Mouse (Mus musculus) heart, embryonic 13.5 days (tissue): ENCODE results near the gene Stx2. TPM values are rescaled to one million over a fixed set of nuclear protein-coding genes. Genes with fewer than 3 reads are reported as not detected.

Experiments
- ATAC-seq: fragments of 200-750 bp; cut with Nextera tagmentation; 2 replicates; pipeline ENCODE4 v1.8.0; 2017; ENCODE audit warnings: moderate TSS enrichment; ENCODE audit not compliant: insufficient number of reproducible peaks, low FRiP score, low TSS enrichment; ENCODE audit errors: extremely low read depth
- H3K27ac ChIP-seq: fragments of 300-500 bp; sonication (generic); replicated peaks from 2 replicates; pipeline ENCODE4 v1.5.1; 2015; ENCODE audit warnings: moderate library complexity, mild to moderate bottlenecking, inconsistent platforms
- H3K27me3 ChIP-seq: fragments of 300-500 bp; sonication (generic); replicated peaks from 2 replicates; pipeline ENCODE4 v1.6.1; 2015; ENCODE audit warnings: mild to moderate bottlenecking, inconsistent platforms
- H3K36me3 ChIP-seq: fragments of 300-500 bp; sonication (generic); 2 replicates; pipeline ENCODE4 v1.6.1; 2015; ENCODE audit warnings: mild to moderate bottlenecking, inconsistent platforms
- H3K4me1 ChIP-seq: fragments of 300-500 bp; sonication (generic); 2 replicates; pipeline ENCODE4 v1.6.1; 2015; ENCODE audit warnings: inconsistent platforms
- H3K4me2 ChIP-seq: fragments of 300-500 bp; sonication (generic); 2 replicates; pipeline ENCODE4 v1.6.1; 2015; ENCODE audit warnings: inconsistent platforms, mild to moderate bottlenecking, moderate library complexity
- H3K4me3 ChIP-seq: fragments of 300-500 bp; sonication (generic); 2 replicates; pipeline ENCODE4 v1.5.1; 2015; ENCODE audit warnings: moderate library complexity, mild to moderate bottlenecking, inconsistent platforms
- H3K9ac ChIP-seq: fragments of 300-500 bp; sonication (generic); 2 replicates; pipeline ENCODE4 v1.6.1; 2015; ENCODE audit warnings: inconsistent platforms, mild to moderate bottlenecking, moderate library complexity
- H3K9me3 ChIP-seq: fragments of 300-500 bp; sonication (generic); 2 replicates; pipeline ENCODE4 v1.6.1; 2016; ENCODE audit warnings: inconsistent platforms
- WGBS: fragments of 180-500 bp; shearing (Covaris S2); methylation state at CpG from one replicate; pipeline ENCODE4 v1.1.7; 2015; ENCODE audit warnings: mixed read lengths; 5-methylcytosine and 5-hydroxymethylcytosine counted together
- polyA plus RNA-seq: library from polyadenylated mRNA; unstranded; fragments of >200 nt; fragmentation: Nextera tagmentation; extraction: Ambion mirVana; gene quantifications from 2 replicates; pipeline ENCODE4 v1.2.1, GENCODE M21; 2015

Gene Stx2
- polyA plus RNA-seq, 1 experiment from 2014 or later = 17.3 TPM

DNA sequence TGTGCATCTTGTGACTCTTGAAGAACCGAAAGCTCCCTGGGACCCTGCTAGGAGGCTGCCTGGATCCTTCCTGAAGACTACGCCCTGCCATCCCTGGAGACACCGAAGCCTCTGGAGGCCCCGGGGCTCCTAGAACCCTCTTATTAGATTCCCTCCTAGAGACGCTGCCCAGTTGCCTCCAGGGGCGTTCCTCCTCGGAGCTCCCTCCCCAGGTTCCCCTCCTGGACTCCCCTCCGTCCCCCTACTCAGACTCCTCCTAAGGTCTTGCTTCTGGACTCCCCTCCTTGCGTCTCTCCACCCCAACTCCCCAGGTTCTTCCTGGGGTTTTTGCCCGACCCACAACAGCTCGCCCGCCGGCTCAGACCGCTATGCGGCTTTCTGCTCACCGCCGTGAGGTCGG lies 366 bp downstream of the Stx2 start:
- Histone ChIP-seq H3K36me3 (peaks cover 9% of the 10 kb centered on the region), H3K9ac (peak overlapping the region; percentile 88), H3K4me2 (peak overlapping the region; percentile 87), H3K27me3 (no peaks in the 10 kb centered on the region), H3K9me3 (no peaks in the 10 kb centered on the region), H3K4me3 (peak overlapping the region; percentile 71), H3K27ac (peak overlapping the region; percentile 43), H3K4me1 (peaks cover 31% of the 10 kb centered on the region)
- WGBS = under 1% methylated on average over 18 of the region's 18 CpGs
- no peak for ATAC-seq

DNA sequence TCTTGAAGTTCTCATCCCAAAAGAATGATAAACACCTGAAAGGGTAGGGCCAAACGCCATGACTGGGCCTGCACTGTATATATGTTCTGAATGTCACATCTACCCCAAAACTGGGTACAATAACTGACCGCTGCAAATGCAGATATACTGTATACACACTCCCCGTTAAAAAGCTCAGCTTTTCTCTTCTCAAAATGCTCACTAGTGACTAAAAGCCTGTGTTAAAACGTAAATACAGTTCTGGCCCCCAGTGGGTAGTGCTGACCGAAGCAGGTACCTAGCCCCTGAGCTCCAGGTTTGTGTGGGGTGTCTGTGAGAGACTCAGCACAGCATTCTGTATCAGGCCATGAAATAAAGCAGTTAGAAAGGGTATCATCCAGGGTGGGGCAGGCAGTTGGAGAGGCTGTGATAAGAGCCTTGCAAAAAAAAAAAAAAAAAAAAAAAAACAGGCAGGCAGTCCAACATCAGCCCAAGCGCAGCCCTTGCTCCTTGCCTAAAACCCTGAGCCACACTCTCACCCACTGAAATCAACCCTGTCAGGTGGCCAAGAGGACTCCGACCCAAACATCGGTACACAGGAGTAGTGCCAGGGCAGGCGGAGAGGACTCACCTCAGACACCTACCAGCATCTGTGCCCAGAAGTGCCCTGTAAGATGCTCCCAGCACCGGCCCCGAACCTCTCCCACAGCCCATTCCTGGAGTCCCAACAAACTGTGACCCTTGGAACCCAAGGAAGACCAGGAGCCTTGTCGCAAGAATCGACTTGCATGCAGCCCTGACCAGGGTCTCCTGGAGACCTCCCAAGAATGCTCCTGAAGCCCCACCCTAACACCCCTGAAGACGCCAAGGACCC lies 1.0 kb downstream of the Stx2 start:
- WGBS = 43% methylated on average over 14 of the region's 14 CpGs
- no peak for ATAC-seq
- H3K4me3 ChIP-seq = peak overlapping the region; percentile 71
- H3K9ac ChIP-seq = peak overlapping the region; percentile 88
- no peaks in the 10 kb centered on the region for H3K9me3 ChIP-seq
- peaks cover 38% of the 10 kb centered on the region for H3K4me1 ChIP-seq
- peak overlapping the region; percentile 87 for H3K4me2 ChIP-seq
- peaks cover 9% of the 10 kb centered on the region for H3K36me3 ChIP-seq
- H3K27me3 ChIP-seq = no peaks in the 10 kb centered on the region
- H3K27ac ChIP-seq = peak overlapping the region; percentile 43

DNA sequence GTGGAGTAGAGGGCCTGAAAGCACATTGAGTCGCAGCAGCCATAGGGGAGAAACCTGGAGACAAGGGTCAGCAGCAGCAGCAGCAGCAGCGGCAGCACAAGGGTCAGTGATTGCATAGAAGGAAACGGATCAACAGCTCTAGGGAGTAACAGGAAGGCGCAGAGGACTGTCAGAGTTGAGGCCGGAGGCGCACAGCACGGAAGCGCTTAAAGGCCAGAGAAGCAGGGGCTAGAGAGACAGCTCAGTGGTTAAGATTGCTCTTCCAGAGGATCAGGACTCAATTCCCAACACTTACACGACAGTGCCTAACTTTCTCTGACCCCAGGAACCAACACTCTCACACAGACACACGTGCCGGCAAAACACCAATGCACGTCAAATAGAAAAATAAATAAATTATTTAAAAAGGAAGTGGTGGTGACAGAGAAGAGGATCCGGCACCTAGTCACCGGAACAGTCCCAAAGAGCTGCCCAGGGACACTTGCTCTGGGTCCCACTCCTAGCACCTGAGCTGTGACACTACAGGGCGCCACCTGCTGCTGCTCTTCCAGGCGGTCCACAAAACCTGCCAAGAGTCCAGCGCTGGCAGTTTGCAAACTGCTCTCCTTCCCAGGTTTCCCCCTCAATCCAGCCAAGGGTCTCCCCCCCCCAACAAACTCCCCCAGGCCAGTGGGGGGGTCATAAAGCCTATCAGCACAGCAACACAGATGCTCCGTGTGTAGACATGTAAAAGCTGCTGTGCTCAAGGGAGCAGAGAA lies 2.2 kb downstream of the Stx2 start:
- H3K9me3 ChIP-seq = no peaks in the 10 kb centered on the region
- H3K27me3 ChIP-seq = no peaks in the 10 kb centered on the region
- peaks cover 9% of the 10 kb centered on the region for H3K36me3 ChIP-seq
- H3K4me2 ChIP-seq = peak overlapping the region; percentile 87
- H3K9ac ChIP-seq = peak overlapping the region; percentile 59; the same call in 1 of the 2 replicates
- peak overlapping the region; percentile 46 for H3K27ac ChIP-seq
- 68% methylated on average over 18 of the region's 18 CpGs for WGBS
- H3K4me1 ChIP-seq = peaks cover 49% of the 10 kb centered on the region
- peak overlapping the region; percentile 71 for H3K4me3 ChIP-seq
- ATAC-seq = no peak

DNA sequence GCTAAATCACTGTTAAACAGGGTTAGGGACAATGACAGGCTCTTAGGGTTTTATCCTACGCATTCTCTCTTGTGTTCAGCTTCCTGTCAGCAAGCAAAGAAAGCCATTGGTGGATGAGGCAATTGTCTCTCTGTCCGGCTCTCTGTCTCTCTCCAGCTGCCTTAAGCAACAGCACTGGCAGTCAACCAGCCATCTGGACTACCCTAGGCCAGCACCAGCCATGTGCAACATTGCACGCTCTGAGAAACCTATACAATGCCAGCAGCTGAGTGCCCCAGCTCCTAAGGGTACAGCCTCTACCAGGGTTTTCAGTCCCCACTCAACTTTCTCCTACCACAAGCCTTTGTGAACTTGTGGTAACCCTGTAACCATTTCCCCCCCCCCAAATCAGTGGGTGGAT lies 3.0 kb downstream of the Stx2 start:
- peaks cover 57% of the 10 kb centered on the region for H3K4me1 ChIP-seq
- peaks cover 9% of the 10 kb centered on the region for H3K36me3 ChIP-seq
- WGBS = 83% methylated on average over 3 of the region's 3 CpGs
- no peaks in the 10 kb centered on the region for H3K27me3 ChIP-seq
- no peak overlapping the region for H3K4me3 ChIP-seq
- peak overlapping the region; percentile 31; the same call in 1 of the 2 replicates for H3K27ac ChIP-seq
- peak overlapping the region; percentile 87 for H3K4me2 ChIP-seq
- H3K9ac ChIP-seq = no peak overlapping the region
- no peaks in the 10 kb centered on the region for H3K9me3 ChIP-seq
- ATAC-seq = no peak

DNA sequence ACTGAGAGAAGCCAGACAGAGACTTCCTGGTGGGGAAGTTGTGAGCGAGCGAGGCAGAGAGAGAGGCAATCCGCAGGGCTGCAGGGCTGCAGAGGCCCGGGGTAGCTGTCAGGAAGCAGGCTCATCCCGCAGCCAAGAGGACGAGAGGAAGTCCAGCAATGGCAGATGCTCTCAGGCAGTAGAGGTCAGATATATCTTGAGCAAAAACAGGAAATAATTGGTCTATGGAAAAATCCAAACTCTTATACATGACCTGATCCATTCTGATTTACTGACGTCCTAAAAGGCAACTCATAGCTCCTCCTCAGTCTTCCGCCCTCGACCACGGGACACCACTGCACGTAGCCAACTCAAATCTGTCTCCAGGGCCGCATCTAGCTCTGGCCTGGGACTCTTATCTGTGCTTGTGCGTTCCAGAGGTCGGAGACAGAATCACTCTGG lies 5.8 kb downstream of the Stx2 start:
- ATAC-seq = peak; percentile 38; the same call in 1 of the 2 replicates
- Histone ChIP-seq H3K27me3 (no peaks in the 10 kb centered on the region), H3K9ac (peak overlapping the region; percentile 68), H3K36me3 (peaks cover 27% of the 10 kb centered on the region), H3K4me3 (peak overlapping the region; percentile 23; the same call in 1 of the 2 replicates), H3K9me3 (no peaks in the 10 kb centered on the region), H3K4me2 (peak overlapping the region; percentile 59), H3K27ac (peak overlapping the region; percentile 84), H3K4me1 (peaks cover 50% of the 10 kb centered on the region)
- WGBS = 9% methylated on average over 14 of the region's 14 CpGs

DNA sequence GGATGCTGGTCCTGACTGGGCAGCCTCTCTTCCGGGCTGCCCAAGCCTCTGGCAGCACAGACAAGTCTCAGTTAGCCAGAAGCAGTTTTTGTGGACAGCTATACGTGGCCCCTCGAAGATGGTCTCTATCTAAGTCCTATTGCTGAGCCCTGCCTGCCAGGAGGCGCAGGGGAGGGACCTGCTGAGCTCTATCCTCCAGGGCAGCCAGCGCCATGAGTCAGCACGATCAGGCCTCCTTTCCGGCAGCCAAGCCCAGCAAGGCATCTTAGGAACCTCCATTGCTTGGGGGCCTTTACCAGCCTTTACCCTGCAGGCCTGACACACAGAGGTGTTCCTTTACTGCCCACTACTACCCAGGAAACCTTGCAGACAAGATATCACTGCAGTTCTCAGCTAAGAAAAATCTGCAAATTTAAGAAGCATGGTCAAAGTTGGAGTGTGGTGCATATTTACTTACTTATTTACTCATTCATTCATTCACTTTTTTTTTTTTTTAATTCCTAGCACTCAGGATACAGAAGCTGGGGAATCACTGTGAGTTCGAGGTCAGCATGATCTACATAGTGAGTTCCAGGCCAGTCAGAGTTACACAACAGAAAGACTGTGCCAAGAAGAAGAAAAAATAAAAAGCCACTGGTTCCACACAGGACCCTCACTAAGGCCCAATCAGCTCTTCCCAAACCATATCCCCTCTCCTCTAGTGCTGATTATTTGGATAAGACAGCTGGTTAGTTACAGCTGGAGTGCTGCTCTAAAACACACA lies 7.5 kb downstream of the Stx2 start:
- no peak overlapping the region for H3K4me3 ChIP-seq
- H3K9me3 ChIP-seq = no peaks in the 10 kb centered on the region
- peak; percentile 21; the same call in 1 of the 2 replicates for ATAC-seq
- H3K27ac ChIP-seq = peak overlapping the region; percentile 84
- H3K4me1 ChIP-seq = peaks cover 36% of the 10 kb centered on the region
- H3K4me2 ChIP-seq = peak overlapping the region; percentile 16; the same call in 1 of the 2 replicates
- no peaks in the 10 kb centered on the region for H3K27me3 ChIP-seq
- 40% methylated on average over 8 of the region's 8 CpGs for WGBS
- peaks cover 40% of the 10 kb centered on the region for H3K36me3 ChIP-seq
- H3K9ac ChIP-seq = 0 out of 2 replicates have a peak overlapping the region, but pooled peaks have one; percentile 40

DNA sequence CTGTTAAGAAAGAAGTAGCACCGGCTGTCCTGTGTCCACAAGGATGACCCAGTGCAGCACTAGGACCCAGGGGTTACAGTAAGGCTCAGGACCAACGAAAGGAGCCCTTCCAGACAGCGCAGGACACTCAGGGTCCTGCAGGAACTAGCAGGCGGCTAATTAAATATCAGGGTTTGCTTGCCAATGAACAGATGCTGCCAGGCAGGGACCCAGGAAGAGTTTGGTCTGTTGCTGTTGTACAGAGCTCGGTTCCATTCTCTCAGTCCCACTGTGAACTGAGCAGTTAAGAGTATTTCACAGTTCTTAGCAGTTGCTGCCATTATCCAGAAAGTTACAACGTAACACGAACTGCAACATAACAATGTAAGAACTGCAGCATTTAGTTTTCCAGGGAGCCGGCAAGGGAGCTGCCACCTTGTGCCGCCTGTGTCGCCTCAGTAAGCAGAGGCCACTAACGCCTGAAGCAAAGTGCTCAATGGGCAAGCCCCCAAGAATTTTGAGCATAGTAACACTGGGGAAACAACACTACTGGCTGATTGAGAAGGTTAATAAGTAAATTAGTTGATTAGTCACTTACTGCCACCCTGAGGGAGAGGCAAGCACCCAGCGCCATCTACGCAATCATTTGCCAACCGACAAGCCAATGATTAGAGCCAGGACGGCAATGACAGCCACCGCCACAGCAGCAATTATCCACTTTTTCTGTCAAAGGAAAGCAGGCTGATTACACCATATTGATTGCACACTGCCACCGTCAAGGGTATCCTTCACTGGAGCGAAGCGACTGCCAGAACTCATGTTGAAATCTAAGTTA lies 21.0 kb downstream of the Stx2 start:
- H3K27ac ChIP-seq = no peak overlapping the region
- peaks cover 73% of the 10 kb centered on the region for H3K36me3 ChIP-seq
- no peak overlapping the region for H3K9ac ChIP-seq
- H3K4me2 ChIP-seq = no peak overlapping the region
- no peaks in the 10 kb centered on the region for H3K9me3 ChIP-seq
- WGBS = 83% methylated on average over 19 of the region's 19 CpGs
- H3K4me1 ChIP-seq = no peaks in the 10 kb centered on the region
- H3K4me3 ChIP-seq = no peak overlapping the region
- H3K27me3 ChIP-seq = no peaks in the 10 kb centered on the region
- ATAC-seq = no peak

DNA sequence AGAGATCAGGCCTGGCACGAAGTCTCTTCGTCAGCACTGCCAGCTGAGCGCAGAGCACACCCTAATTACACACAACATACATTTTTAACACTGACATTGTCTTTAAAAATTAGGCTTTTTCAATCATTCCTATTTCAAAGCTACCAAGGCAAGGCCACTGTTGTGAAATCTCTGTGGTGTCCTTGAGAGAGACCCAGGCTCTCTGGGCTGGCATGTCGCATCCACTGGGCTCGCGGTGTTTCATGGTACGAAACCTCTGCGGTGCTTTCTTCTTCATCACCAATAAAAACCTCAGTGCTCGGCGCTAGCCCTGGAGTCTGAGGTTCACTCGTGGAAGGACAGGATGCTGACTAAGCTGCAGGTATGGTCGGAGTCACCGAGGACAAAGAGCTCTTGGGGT lies 22.4 kb downstream of the Stx2 start:
- no peaks in the 10 kb centered on the region for H3K9me3 ChIP-seq
- ATAC-seq = no peak
- no peaks in the 10 kb centered on the region for H3K27me3 ChIP-seq
- H3K27ac ChIP-seq = no peak overlapping the region
- 90% methylated on average over 13 of the region's 13 CpGs for WGBS
- peaks cover 59% of the 10 kb centered on the region for H3K36me3 ChIP-seq
- no peaks in the 10 kb centered on the region for H3K4me1 ChIP-seq
- no peak overlapping the region for H3K9ac ChIP-seq
- no peak overlapping the region for H3K4me3 ChIP-seq
- no peak overlapping the region for H3K4me2 ChIP-seq

DNA sequence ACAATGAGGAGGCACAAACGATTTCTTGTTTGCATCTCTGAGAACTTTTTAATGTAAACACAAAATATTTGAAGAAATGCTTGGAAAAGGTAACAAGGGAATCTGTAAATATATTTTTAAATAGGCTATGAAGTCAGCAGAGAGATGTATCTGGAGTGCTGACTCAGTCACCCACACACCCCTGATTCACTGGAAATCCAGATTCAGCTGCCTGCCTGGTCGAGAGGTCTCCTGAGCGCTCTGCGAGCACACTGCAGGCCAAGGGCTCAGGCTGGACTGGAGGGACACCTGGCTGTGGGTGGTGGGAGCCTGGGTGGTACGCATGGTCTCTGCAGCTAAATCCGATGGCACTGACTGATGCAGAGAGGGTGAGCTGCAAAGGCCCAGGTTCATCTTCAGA lies 23.8 kb downstream of the Stx2 start:
- Histone ChIP-seq H3K4me2 (no peak overlapping the region), H3K4me3 (no peak overlapping the region), H3K36me3 (peaks cover 48% of the 10 kb centered on the region), H3K27me3 (no peaks in the 10 kb centered on the region), H3K27ac (no peak overlapping the region), H3K4me1 (no peaks in the 10 kb centered on the region), H3K9ac (no peak overlapping the region), H3K9me3 (no peaks in the 10 kb centered on the region)
- ATAC-seq = no peak
- 85% methylated on average over 6 of the region's 6 CpGs for WGBS

DNA sequence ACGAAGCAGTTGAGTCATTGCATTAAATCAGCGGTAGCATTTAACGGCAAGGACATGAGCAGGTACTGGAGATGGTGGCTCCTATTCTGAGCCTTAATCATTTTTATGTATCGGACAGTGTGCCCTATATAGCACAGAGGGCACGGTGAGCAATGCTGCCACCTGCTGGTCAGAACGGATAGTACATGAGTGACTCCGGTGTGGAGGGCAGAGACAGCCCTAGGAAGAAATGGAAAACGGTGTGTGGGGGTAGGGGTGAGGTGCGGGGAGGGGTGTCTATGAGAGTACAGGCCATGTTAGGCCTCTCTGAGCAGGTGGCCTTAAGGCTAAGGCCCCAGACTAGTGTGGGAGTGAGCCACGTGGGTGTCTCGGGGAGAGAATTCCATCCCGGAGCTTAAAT lies 26.8 kb downstream of the Stx2 start:
- no peak; the same call in 1 of the 2 replicates for ATAC-seq
- 21% methylated on average over 12 of the region's 12 CpGs for WGBS

More for the DNA sequence above, 26.8 kb downstream of the Stx2 start:
- Histone ChIP-seq H3K4me1 (no peaks in the 10 kb centered on the region), H3K4me2 (no peak overlapping the region), H3K27me3 (no peaks in the 10 kb centered on the region), H3K4me3 (no peak overlapping the region), H3K36me3 (peaks cover 22% of the 10 kb centered on the region), H3K27ac (no peak overlapping the region), H3K9ac (no peak overlapping the region), H3K9me3 (peaks cover 5% of the 10 kb centered on the region; the same call in 1 of the 2 replicates)
